Mouse (Mus musculus): ENCODE measurements around the gene Tnfrsf9.
A peak's percentile ranks its signal among the peaks of the same experiment; 100 is the strongest.

Gene Tnfrsf9

GRCm38 (mm10) chr4:150896896-150897624 lies 17.3 kb upstream of the Tnfrsf9 start:
- no peak for DNase-seq

GRCm38 (mm10) chr4:150898716-150899365 lies 15.5 kb upstream of the Tnfrsf9 start:
- peak; percentile 55 to 58 for DNase-seq

GRCm38 (mm10) chr4:150900486-150900885 lies 13.9 kb upstream of the Tnfrsf9 start:
- no peak for DNase-seq

GRCm38 (mm10) chr4:150901651-150902050 lies 12.7 kb upstream of the Tnfrsf9 start:
- DNase-seq: peak; percentile 66 to 73

GRCm38 (mm10) chr4:150902062-150902461 lies 12.3 kb upstream of the Tnfrsf9 start:
- DNase-seq: no peak

GRCm38 (mm10) chr4:150903091-150903742 lies 11.1 kb upstream of the Tnfrsf9 start:
- no peak for DNase-seq

GRCm38 (mm10) chr4:150907099-150907498 lies 7.3 kb upstream of the Tnfrsf9 start:
- no peak for DNase-seq

GRCm38 (mm10) chr4:150908512-150908911 lies 5.8 kb upstream of the Tnfrsf9 start:
- DNase-seq: peak in 1 of 2 experiments; percentile 27

- DNase-seq: peak; percentile 99 to 100
These were observed 4.8 kb upstream of the Tnfrsf9 start for GRCm38 (mm10) chr4:150909451-150910156.

GRCm38 (mm10) chr4:150910164-150910951 lies 4.0 kb upstream of the Tnfrsf9 start:
- peak in 1 of 2 experiments; percentile 26 for DNase-seq

GRCm38 (mm10) chr4:150913743-150914142 lies 619 bp upstream of the Tnfrsf9 start:
- no peak for DNase-seq

- DNase-seq: no peak
These were observed 982 bp downstream of the Tnfrsf9 start for GRCm38 (mm10) chr4:150915181-150915906.

- DNase-seq: no peak
These were observed 3.1 kb downstream of the Tnfrsf9 start for GRCm38 (mm10) chr4:150917336-150918027.

GRCm38 (mm10) chr4:150921206-150921605 lies 6.8 kb downstream of the Tnfrsf9 start:
- no peak for DNase-seq

- DNase-seq: no peak
These were observed 9.9 kb downstream of the Tnfrsf9 start for GRCm38 (mm10) chr4:150924308-150924707.

- no peak for DNase-seq
These were observed 10.6 kb downstream of the Tnfrsf9 start for GRCm38 (mm10) chr4:150924936-150925335.

- DNase-seq: no peak
These were observed 11.6 kb downstream of the Tnfrsf9 start for GRCm38 (mm10) chr4:150925923-150926322.

GRCm38 (mm10) chr4:150926924-150927705 lies 12.8 kb downstream of the Tnfrsf9 start:
- DNase-seq: no peak

- DNase-seq: no peak
These were observed 13.4 kb downstream of the Tnfrsf9 start for GRCm38 (mm10) chr4:150927789-150928188.

GRCm38 (mm10) chr4:150933503-150933902 lies 19.1 kb downstream of the Tnfrsf9 start:
- no peak for DNase-seq

Measured in cerebellum, postnatal 36 days (tissue).